Comparison of ENCODE assay signal across 8 mouse cellular contexts in genomic region chr7:127194633-127195029, GRCm38 (mm10). TPM values are rescaled to one million over a fixed set of nuclear protein-coding genes. Genes with fewer than 3 reads are reported as not detected.
DNase-seq lines count a peak whose midpoint lies in the region; ATAC-seq and TF ChIP-seq lines count a peak whose summit lies in the region.

No protein-coding gene starts in this region.

- no peak for TF ChIP-seq POLR2A in cerebellum, adult 2 months (IDR thresholded peaks at IDR 0.05; ENCODE audit: borderline replicate concordance, insufficient read depth, low read length)

- H3K9ac ChIP-seq in neural tube, embryonic 11.5 days (ENCODE audit: low read length) = peak overlapping the region; percentile 84
- H3K9ac ChIP-seq in limb, embryonic 13.5 days = peak overlapping the region; percentile 78
- H3K9ac ChIP-seq in stomach, embryonic 16.5 days (ENCODE audit: low read length) = peak overlapping the region; percentile 86

- 80% methylated on average over 7 of the region's 7 CpGs for WGBS in cerebellum, adult 2 months
- WGBS in neural tube, embryonic 11.5 days = 87% methylated on average over 7 of the region's 7 CpGs
- WGBS in limb, embryonic 13.5 days = 76% methylated on average over 7 of the region's 7 CpGs
- 66% methylated on average over 7 of the region's 7 CpGs for WGBS in stomach, embryonic 16.5 days

- peaks cover 14% of the 10 kb centered on the region for H3K4me1 ChIP-seq in cerebellum, adult 2 months (ENCODE audit: control insufficient read depth, insufficient read depth, low read length)
- H3K4me1 ChIP-seq in neural tube, embryonic 11.5 days (ENCODE audit: control insufficient read depth, insufficient read depth, low read length) = peaks cover 10% of the 10 kb centered on the region
- H3K4me1 ChIP-seq in limb, embryonic 13.5 days = peaks cover 28% of the 10 kb centered on the region
- H3K4me1 ChIP-seq in stomach, embryonic 16.5 days (ENCODE audit: control insufficient read depth, insufficient read depth, low read length) = peaks cover 23% of the 10 kb centered on the region

- peak in 1 of 2 experiments; percentile 23 for DNase-seq in cerebellum, adult 2 months
- DNase-seq in cerebellum, adult 18-20 months = no peak
- DNase-seq in neural tube, embryonic 11.5 days (ENCODE audit: low spot score) = no peak
- no peak for DNase-seq in neural tube, embryonic 10.5 days (ENCODE audit: extremely low spot score, low spot score)
- DNase-seq in frontal cortex, postnatal 14 days (ENCODE audit: low spot score in 2 of 2) = no peak
- DNase-seq in layer of hippocampus, adult 9-11 months = no peak

- no peaks in the 10 kb centered on the region for H3K9me3 ChIP-seq in neural tube, embryonic 11.5 days (ENCODE audit: control insufficient read depth, low read length)
- H3K9me3 ChIP-seq in limb, embryonic 13.5 days = no peaks in the 10 kb centered on the region
- no peaks in the 10 kb centered on the region for H3K9me3 ChIP-seq in stomach, embryonic 16.5 days (replicated peaks; ENCODE audit: control insufficient read depth, low read length)

- H3K4me2 ChIP-seq in neural tube, embryonic 11.5 days (ENCODE audit: low read depth) = peak overlapping the region; percentile 90
- peak overlapping the region; percentile 90 for H3K4me2 ChIP-seq in limb, embryonic 13.5 days (replicated peaks)
- H3K4me2 ChIP-seq in stomach, embryonic 16.5 days (ENCODE audit: low read depth, low read length) = peak overlapping the region; percentile 93

- H3K36me3 ChIP-seq in neural tube, embryonic 11.5 days (ENCODE audit: control insufficient read depth, insufficient read depth, low read length) = peaks cover 24% of the 10 kb centered on the region
- H3K36me3 ChIP-seq in limb, embryonic 13.5 days = peaks cover 68% of the 10 kb centered on the region
- peaks cover 24% of the 10 kb centered on the region for H3K36me3 ChIP-seq in stomach, embryonic 16.5 days (ENCODE audit: control insufficient read depth, insufficient read depth, low read length)

- H3K27me3 ChIP-seq in cerebellum, adult 2 months (ENCODE audit: control insufficient read depth, insufficient read depth, low read length) = no peaks in the 10 kb centered on the region
- H3K27me3 ChIP-seq in neural tube, embryonic 11.5 days (ENCODE audit: control insufficient read depth, insufficient read depth, low read length) = no peaks in the 10 kb centered on the region
- no peaks in the 10 kb centered on the region for H3K27me3 ChIP-seq in limb, embryonic 13.5 days
- no peaks in the 10 kb centered on the region for H3K27me3 ChIP-seq in stomach, embryonic 16.5 days (ENCODE audit: control insufficient read depth, insufficient read depth, low read length)

- TF ChIP-seq CTCF in cerebellum, adult 2 months (IDR thresholded peaks at IDR 0.05; ENCODE audit: borderline replicate concordance, insufficient read depth, low read depth, low read length) = no peak

- H3K4me3 ChIP-seq in cerebellum, adult 2 months (replicated peaks; ENCODE audit: insufficient read depth, low read depth, low read length) = peak overlapping the region; percentile 83
- H3K4me3 ChIP-seq in neural tube, embryonic 11.5 days (ENCODE audit: low read depth, low read length) = peak overlapping the region; percentile 64
- H3K4me3 ChIP-seq in limb, embryonic 13.5 days = peak overlapping the region; percentile 71
- H3K4me3 ChIP-seq in stomach, embryonic 16.5 days (replicated peaks; ENCODE audit: low read length) = peak overlapping the region; percentile 91

- no peak overlapping the region for H3K27ac ChIP-seq in cerebellum, adult 2 months (ENCODE audit: insufficient read depth, low read length)
- H3K27ac ChIP-seq in neural tube, embryonic 11.5 days (ENCODE audit: low read depth, low read length) = no peak overlapping the region
- H3K27ac ChIP-seq in limb, embryonic 13.5 days = peak overlapping the region; percentile 90; the same call in 1 of the 2 replicates
- peak overlapping the region; percentile 93; the same call in 1 of the 2 replicates for H3K27ac ChIP-seq in stomach, embryonic 16.5 days (ENCODE audit: low read length)

- no peak for ATAC-seq in neural tube, embryonic 11.5 days (ENCODE audit: insufficient read depth, low FRiP score, low TSS enrichment)
- ATAC-seq in limb, embryonic 13.5 days (ENCODE audit: low FRiP score, low read depth) = no peak
- ATAC-seq in stomach, embryonic 16.5 days (ENCODE audit: insufficient read depth, low FRiP score) = no peak

RNA-seq across cellular contexts. Expression of gene Cd2bp2, which starts 1.2 kb away (rescaled TPM):
- polyA plus RNA-seq in cerebellum, adult 2 months (2012; rRNA removed) = 101 and 103 TPM in 2 replicates
- polyA plus RNA-seq in neural tube, embryonic 11.5 days (2014; fragmentation: Nextera tagmentation; extraction: Ambion mirVana) = 91.6 and 92.0 TPM in 2 replicates
- 72.2 and 72.4 TPM in 2 replicates for polyA plus RNA-seq in limb, embryonic 13.5 days (2015; fragmentation: Nextera tagmentation; extraction: Ambion mirVana)
- 43.7 and 47.7 TPM in 2 replicates for polyA plus RNA-seq in stomach, embryonic 16.5 days (2015; fragmentation: Nextera tagmentation; extraction: Ambion mirVana)

RNA-seq across cellular contexts. Expression of gene Tbc1d10b, which starts 13.6 kb away (rescaled TPM):
- 72.4 and 83.9 TPM in 2 replicates for polyA plus RNA-seq in cerebellum, adult 2 months (2012; rRNA removed)
- polyA plus RNA-seq in neural tube, embryonic 11.5 days (2014; fragmentation: Nextera tagmentation; extraction: Ambion mirVana) = 23.9 and 28.8 TPM in 2 replicates
- 31.7 and 34.8 TPM in 2 replicates for polyA plus RNA-seq in limb, embryonic 13.5 days (2015; fragmentation: Nextera tagmentation; extraction: Ambion mirVana)
- polyA plus RNA-seq in stomach, embryonic 16.5 days (2015; fragmentation: Nextera tagmentation; extraction: Ambion mirVana) = 15.4 and 15.7 TPM in 2 replicates

RNA-seq across cellular contexts. Expression of gene Mylpf, which starts 14.1 kb away (rescaled TPM):
- 1.6 and 3.0 TPM in 2 replicates for polyA plus RNA-seq in cerebellum, adult 2 months (2012; rRNA removed)
- polyA plus RNA-seq in neural tube, embryonic 11.5 days (2014; fragmentation: Nextera tagmentation; extraction: Ambion mirVana) = 87.1 and 113 TPM in 2 replicates
- polyA plus RNA-seq in limb, embryonic 13.5 days (2015; fragmentation: Nextera tagmentation; extraction: Ambion mirVana) = 350 and 353 TPM in 2 replicates
- polyA plus RNA-seq in stomach, embryonic 16.5 days (2015; fragmentation: Nextera tagmentation; extraction: Ambion mirVana) = 23.9 and 312 TPM in 2 replicates

RNA-seq across cellular contexts. Expression of gene Zfp553, which starts 38.2 kb away (rescaled TPM):
- polyA plus RNA-seq in cerebellum, adult 2 months (2012; rRNA removed) = 16.6 and 17.6 TPM in 2 replicates
- 28.7 and 31.4 TPM in 2 replicates for polyA plus RNA-seq in neural tube, embryonic 11.5 days (2014; fragmentation: Nextera tagmentation; extraction: Ambion mirVana)
- polyA plus RNA-seq in limb, embryonic 13.5 days (2015; fragmentation: Nextera tagmentation; extraction: Ambion mirVana) = 51.8 and 52.1 TPM in 2 replicates
- 27.1 and 28.5 TPM in 2 replicates for polyA plus RNA-seq in stomach, embryonic 16.5 days (2015; fragmentation: Nextera tagmentation; extraction: Ambion mirVana)

RNA-seq across cellular contexts. Expression of gene Sept1, which starts 38.3 kb away (rescaled TPM):
- polyA plus RNA-seq in cerebellum, adult 2 months (2012; rRNA removed) = 11.3 and 12.5 TPM in 2 replicates
- 19.6 and 22.0 TPM in 2 replicates for polyA plus RNA-seq in neural tube, embryonic 11.5 days (2014; fragmentation: Nextera tagmentation; extraction: Ambion mirVana)
- polyA plus RNA-seq in limb, embryonic 13.5 days (2015; fragmentation: Nextera tagmentation; extraction: Ambion mirVana) = 23.5 and 27.9 TPM in 2 replicates
- polyA plus RNA-seq in stomach, embryonic 16.5 days (2015; fragmentation: Nextera tagmentation; extraction: Ambion mirVana) = 14.7 and 15.0 TPM in 2 replicates

Comparison
In these comparisons a context has a peak if more than half of its experiments do, and no peak if none do; other contexts are left out.
1. H3K27ac ChIP-seq: peak in limb, embryonic 13.5 days (single experiment) and stomach, embryonic 16.5 days (single experiment); none in cerebellum, adult 2 months (single experiment) and neural tube, embryonic 11.5 days (single experiment).
2. Peak in every context shown above with its lines, with median percentiles within 50 percentile points of each other: H3K4me3 ChIP-seq, H3K4me2 ChIP-seq and H3K9ac ChIP-seq.